Mouse (Mus musculus) left cerebral cortex, postnatal 36 days (tissue): ENCODE measurements around the gene Zfyve21. TPM values are rescaled to one million over a fixed set of nuclear protein-coding genes. Genes with fewer than 3 reads are reported as not detected.

ENCODE experiments used
- DNase-seq, 2 experiments: peaks; one replicate each; pipeline ENCODE4 v3.0.0; 2021 to 2022; ENCODE audit warnings: low spot score in 2 of 2, mixed read lengths in 1 of 2
- intact Hi-C: fragments of 180-260 bp; cut with DNase I; formaldehyde crosslinking; loops from one replicate; pipeline ENCODE4 v1.15.1; 2025
- total RNA-seq, 2 experiments: library from RNA; stranded (reverse); gene quantifications; 2 replicates each; pipeline ENCODE4 v1.2.3; 2021

Gene Zfyve21
- total RNA-seq, 2 experiments from 2014 or later, result 22.8 to 23.1 TPM

GRCm38 (mm10) chr12:111797251-111797650 lies 16.7 kb upstream of the Zfyve21 start:
- intact Hi-C loops, result no loop called here
- no peak for DNase-seq

- no peak for DNase-seq
- intact Hi-C loops, result no loop called here
Measured at GRCm38 (mm10) chr12:111798493-111798892, 15.5 kb upstream of the Zfyve21 start.

DNA sequence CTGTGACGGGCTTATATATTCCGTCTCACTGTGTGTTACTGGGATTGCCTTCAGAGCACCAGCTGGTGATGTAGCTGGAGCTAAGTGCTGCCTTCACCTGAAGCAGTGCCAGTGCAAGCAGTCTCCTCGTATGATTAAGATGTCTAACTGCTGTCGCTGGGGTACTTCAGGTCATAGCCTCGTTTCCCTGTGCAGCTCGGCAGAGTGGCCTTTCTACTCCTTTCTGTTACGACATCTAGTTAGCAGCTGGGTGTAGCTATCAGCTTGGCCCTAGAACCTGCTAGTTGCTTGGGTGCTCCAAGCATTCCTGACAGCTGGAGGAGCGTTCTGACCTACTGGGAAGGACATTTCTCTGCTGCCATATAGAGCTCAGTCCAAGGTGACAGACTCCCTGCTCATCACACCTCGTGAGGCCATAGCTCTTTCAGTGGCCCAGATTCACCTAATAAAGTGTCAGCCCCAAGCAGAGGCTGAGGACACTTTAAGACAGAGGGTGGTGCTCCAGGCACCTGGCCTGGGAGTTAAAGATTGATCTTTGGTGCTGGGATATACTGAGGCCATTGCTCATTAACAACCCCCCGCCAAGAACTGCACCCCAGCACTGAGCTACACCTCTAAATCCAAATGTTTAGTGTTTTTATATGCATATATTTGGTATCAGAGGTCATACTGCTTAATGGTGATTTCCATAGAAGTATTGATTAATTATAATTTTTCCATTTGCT lies 13.3 kb upstream of the Zfyve21 start:
- intact Hi-C loops, result no loop called here
- no peak for DNase-seq

DNA sequence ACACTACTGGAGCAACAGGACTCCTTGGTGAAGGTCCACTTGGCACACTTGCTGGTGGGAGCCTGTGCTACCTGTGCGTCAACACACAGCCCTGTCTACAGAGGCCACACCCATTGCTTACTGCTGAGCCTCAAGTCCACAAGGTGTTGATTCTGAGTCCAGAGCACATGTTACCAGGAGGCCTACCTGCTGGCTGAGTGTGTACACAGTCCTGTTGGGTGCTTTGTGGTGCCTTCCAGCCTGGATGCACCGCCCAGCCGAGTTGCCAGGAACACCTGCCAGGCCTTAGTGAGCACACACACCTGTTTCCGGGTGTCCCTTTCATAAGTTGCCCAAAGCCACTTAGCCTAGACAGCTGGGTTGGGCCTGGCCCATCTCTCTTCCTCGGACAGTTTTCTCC lies 10.4 kb upstream of the Zfyve21 start:
- intact Hi-C loops, result no loop called here
- no peak for DNase-seq

- intact Hi-C loops, result no loop called here
- DNase-seq, result no peak
Measured at GRCm38 (mm10) chr12:111808775-111809174, 5.2 kb upstream of the Zfyve21 start.

DNA sequence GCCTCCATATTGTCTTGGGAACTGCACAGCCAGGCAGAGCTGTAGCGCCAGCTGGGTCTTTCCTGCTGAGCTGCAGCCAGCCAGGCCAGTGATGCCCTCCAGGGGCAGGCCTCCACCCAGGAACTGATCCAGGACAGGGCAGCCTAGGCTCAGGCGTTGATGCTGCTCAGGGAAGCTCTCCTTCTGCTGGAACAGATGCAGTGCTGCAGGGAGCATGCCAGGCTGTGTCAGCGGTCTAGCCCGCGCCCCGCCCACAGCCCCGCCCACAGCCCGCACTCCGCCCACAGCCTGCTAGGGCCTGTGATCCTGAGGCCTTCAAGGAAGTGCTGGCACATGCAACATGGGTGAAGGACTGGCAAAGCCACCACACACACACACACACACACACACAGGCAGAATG lies 4.2 kb upstream of the Zfyve21 start:
- intact Hi-C loops, result no loop called here
- peak; percentile 64 to 65 for DNase-seq

DNA sequence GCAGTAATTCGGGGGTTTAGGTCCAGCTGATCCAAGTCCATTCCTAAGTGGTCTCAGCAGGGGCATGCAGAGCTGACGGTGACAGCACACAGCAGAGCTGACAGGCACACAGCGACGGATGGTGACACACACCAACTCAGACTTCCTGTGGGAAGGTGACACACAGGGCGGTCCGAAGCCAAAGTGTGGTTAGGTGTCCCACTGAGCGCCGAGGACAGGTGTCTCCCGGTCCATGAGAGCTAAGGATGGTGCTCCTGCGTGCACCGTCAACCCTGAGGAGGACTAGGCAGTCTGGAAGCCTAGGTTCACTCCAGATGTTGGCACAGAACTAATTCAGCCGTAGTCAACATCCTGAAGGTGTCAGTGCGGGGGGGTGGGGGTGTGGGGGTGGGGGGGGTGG lies 1.9 kb upstream of the Zfyve21 start:
- intact Hi-C loops, result no loop called here

DNA sequence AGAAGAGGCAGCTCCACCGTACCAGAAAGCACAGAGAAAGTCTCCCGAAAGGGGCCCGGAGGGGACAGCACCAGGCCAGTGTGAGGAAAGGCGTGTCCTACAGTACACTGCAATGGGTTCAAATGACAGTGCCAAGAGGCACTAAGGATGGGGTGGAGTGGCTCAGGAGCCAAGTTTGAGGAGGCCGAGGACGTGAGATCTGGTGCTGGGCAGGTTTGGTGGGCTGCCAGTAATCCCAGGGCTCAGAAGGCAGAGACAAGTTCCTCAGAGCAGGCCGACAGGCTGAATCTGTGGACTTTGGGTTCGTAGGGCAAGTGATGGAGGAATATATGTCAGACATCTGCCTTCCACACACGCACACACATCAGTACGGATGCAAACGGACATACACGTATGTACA lies 1.4 kb upstream of the Zfyve21 start:
- intact Hi-C loops, result no loop called here
- no peak for DNase-seq

More for the DNA sequence above, 1.9 kb upstream of the Zfyve21 start:
- no peak for DNase-seq

DNA sequence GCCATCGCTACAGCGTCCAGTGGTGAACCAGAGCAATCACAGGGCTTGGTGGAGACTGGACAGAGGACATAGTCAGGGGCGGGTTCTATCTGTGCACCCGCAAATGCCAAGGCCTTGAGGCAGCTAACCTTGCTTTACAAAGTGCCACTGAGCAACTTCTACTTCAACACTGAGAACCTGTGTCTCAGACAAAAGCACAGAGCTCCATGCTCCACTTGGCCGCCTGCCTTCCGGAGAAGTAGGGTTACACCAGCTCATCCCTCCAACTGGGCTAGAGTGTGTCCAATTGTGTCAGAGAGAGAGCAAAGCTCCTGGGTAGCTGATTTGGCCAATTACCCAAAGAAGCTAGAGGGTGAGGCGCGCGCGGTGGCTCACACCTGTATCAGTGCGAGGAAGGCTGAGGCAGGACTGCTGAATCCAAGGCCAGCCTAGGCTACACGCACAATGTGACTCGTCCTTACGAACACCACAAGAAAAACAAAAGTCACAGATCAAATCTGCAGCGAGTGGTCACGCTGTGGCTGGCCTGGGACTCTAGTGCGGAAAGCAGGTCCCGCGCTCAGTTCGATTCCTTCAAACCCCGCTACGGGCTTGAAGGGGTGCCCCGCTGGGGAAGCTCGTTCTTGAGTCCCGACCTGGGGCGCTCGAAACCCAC lies 732 bp upstream of the Zfyve21 start:
- intact Hi-C loops, result no loop called here

DNA sequence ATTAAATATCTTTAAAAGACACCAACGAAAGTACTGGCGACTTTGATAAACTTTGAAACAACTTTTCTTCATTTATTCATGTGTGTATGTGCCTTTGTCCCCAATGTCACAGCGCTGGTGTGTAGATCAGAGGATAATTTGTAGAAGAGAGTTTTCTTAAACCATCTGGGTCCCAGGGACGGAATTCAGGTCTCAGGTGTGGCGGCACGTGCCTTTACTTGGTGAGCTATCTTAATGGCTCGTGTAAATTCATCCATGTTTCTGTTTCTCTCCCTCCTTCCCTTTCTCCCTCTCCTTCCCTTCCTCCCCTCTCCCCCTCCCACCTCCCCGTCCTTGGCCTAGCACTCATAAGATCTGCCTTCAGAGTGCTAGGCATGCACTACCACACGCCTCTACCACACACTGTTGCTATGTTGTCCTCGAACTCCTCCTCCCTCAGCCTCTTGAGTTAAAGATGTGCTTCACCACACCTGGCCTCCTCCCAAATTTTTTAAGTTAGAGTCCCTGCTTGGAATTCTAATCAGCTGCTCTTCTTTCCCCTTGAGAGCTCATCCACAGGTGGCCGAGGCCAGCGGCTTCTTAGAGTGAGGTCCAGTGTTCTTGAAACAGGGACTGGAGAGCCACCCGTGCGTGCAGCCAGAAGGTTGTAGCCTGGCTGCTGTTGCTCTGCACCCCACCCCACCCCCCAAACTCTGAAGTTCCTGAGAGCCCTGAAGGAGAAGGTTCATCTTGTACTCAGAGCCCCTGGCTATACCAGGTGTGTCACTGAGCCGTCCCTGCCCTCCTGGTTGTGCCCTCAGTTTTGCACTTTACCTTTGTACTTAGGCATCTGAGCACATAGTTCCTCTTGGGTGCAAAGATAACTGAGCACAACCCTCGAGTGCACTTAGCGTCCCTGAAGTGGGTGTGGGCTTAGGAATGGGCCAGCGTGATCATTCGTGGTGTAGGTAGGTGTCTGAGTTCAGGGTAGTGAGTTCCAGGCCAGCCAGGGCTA lies 1.1 kb downstream of the Zfyve21 start:
- intact Hi-C loops, result no loop called here
- no peak for DNase-seq

More for the DNA sequence above, 732 bp upstream of the Zfyve21 start:
- no peak for DNase-seq

- intact Hi-C loops, result no loop called here
- DNase-seq, result peak; percentile 69 to 81
Measured at GRCm38 (mm10) chr12:111816528-111816927, 2.6 kb downstream of the Zfyve21 start.

DNA sequence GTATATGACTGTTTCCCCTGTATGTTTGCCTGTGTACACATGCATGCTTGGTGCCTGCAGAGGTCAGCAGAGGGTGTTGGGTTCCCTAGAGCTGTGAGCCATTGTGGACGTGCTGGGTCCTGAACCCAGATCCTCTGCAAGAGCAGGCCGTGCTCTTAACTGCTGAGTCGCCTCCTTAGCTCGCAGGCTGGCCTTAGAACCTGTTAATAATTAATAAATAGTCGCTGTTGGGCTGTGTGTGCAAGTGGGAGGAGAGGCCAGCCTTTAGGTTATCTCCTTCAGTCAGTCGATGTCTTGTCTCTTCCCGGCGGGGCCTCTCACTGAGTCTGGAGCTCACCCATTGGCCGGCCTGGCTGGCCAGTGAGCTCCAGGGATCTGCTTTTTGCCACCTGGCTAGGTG lies 3.0 kb downstream of the Zfyve21 start:
- DNase-seq, result no peak
- intact Hi-C loops, result no loop called here

GRCm38 (mm10) chr12:111817991-111818390 lies 4.0 kb downstream of the Zfyve21 start:
- intact Hi-C loops, result no loop called here
- no peak for DNase-seq

DNA sequence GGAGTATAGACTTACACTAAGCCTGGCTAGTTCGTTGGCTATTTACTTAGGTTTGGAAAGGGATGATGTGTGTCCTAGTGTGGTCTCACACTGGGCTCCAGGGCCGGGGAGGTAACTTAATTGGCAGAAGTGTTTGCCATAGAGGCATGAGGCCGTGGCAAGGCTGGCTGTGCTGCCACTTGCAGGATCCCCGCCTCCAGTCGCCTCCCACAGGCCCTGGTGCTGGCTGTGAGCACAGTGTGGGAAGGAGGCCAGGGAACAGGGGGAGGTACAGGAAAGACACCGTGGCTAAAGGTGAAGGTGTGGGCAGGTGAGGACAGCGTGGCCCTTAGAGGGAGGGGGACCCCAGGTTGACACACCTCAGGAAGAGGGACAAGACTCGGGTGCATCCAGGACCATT lies 6.0 kb downstream of the Zfyve21 start:
- intact Hi-C loops, result no loop called here
- no peak for DNase-seq

GRCm38 (mm10) chr12:111820708-111821107 lies 6.7 kb downstream of the Zfyve21 start:
- no peak for DNase-seq
- intact Hi-C loops, result no loop called here

DNA sequence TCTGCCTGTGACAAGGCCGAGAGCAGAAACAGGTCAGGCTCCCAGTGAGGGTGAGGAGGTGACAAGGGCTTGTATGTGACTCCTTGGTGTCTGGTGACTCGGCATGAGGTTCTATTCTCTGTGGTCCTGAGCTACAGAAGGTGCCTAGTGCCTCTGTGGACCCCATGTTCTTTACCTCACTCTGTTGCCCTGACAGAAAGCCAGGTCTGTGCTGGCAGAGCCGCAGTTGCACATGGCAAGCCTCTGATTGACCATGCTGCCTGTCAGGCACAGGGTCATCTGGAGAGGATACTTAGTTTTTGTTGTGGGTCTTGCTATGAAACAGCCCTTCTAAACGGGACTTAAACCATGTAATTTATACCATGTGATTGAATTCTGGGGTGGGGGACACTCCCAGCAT lies 8.0 kb downstream of the Zfyve21 start:
- no peak for DNase-seq
- intact Hi-C loops, result no loop called here

GRCm38 (mm10) chr12:111827556-111827955 lies 13.6 kb downstream of the Zfyve21 start:
- no peak for DNase-seq
- intact Hi-C loops, result no loop called here

DNA sequence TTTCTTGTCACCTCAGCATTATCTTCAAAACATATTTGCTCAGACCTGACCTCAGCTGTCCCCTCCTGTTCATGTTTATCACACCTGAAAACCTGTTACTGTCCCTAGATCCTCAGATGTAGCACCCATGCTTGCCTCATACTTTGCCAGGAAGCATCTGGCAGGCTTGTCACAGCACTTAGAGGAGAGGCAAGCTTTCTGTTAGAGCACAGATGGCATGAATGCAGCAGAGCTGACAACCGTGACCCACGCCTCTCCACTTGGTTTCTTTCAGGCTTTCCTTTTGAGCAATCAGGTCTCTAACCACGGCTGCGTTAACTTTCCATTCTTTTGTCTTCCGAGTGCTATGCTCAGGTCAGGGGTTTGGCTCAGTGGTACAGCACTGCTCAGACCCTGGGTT lies 15.5 kb downstream of the Zfyve21 start:
- intact Hi-C loops, result no loop called here
- no peak for DNase-seq

DNA sequence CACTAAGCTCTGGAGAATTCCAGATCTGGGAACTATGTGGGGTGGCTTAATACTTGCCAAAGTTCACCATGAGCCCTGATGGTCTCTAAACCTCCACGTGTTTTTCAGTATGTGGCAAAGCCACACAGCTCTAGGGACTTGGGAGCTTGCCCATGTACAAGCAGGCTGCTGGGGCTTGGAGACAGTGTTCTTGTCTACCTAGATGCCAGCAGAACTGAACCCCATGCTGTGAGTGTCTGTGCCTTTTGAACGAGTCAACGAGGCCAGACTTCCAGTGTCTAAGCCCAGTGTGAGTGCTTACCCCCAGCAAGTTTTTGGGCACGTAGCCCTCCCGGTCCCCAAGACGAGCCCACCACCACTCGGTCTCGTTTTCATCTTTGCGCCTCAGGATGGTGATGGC lies 16.0 kb downstream of the Zfyve21 start:
- intact Hi-C loops, result no loop called here
- no peak for DNase-seq

- no peak for DNase-seq
- intact Hi-C loops, result no loop called here
Measured at GRCm38 (mm10) chr12:111830375-111830774, 16.4 kb downstream of the Zfyve21 start.
